Mouse (Mus musculus): ENCODE data around the gene Slc4a11. TPM values are rescaled to one million over a fixed set of nuclear protein-coding genes. Genes with fewer than 3 reads are reported as not detected.

Slc4a11 gene
- polyA plus RNA-seq, 1 experiment = 6.0 TPM

GRCm38 (mm10) chr2:130705178-130705577, 7.9 kb upstream of the Slc4a11 start:
- H3K4me1 ChIP-seq (ENCODE audit: control insufficient read depth, insufficient read depth, insufficient read length, low read length) = no peaks in the 10 kb centered on the region
- peaks cover 6% of the 10 kb centered on the region for H3K36me3 ChIP-seq (ENCODE audit: control insufficient read depth, insufficient read depth, low read length)
- 73% methylated on average over 6 of the region's 6 CpGs for WGBS
- H3K27ac ChIP-seq (ENCODE audit: insufficient read depth, low read depth, low read length) = no peak overlapping the region
- H3K4me3 ChIP-seq (ENCODE audit: low read depth, low read length) = no peak overlapping the region
- no peaks in the 10 kb centered on the region for H3K27me3 ChIP-seq (ENCODE audit: control insufficient read depth, insufficient read depth, low read length)
- TF ChIP-seq CTCF (IDR thresholded peaks at IDR 0.05; ENCODE audit: extremely low read depth, insufficient read length, insufficient replicate concordance, low read depth, low read length) = no peak
- TF ChIP-seq POLR2A (IDR thresholded peaks at IDR 0.05; ENCODE audit: low read depth, low read length) = no peak

DNA sequence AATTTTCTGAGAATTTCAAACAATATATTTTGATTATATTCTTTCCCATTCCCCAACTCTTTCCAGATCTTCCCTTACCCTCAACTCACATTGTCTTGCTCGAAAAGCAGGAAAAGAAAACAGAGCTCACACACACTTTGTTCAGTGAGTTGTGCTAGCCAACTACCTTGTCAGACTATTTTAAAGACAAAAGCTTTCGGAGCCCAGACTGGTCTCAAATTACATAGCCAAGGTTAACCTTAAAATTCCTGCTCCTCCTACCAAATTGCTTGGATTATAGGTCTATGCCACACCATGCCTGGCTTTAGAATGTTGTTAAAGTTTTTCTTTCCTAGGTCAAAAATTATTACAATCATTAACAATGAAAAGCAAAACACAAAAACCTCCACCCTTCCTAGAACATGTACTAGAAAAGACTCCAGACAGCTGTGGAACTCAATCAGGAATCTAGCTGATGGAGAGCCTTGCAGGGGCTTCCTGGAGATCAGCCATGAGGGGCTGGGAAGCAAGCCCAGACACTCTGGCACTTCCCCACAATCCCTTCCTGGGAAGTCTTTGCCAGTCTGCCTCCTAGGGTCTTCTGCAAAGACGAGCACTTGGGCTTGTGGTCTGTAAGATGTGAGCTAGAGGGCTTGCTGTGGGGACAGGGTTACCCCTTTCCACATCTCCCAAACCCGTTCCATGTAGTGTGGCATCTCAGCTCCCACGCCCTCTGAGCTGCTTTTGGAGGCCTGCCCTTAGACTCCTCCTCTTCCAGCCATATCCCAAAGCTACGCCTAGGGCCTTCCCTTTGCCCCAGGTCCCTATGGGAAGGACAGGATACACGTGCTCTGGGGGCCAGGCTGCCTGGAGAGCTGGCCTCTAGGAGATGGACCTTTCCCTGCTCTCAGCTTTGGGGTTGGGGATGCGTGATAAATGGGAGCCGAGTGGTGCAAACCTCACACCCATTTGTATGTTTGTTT, 7.0 kb upstream of the Slc4a11 start:
- no peaks in the 10 kb centered on the region for H3K4me1 ChIP-seq (ENCODE audit: control insufficient read depth, insufficient read depth, insufficient read length, low read length)
- peaks cover 1% of the 10 kb centered on the region; the same call in 1 of the 2 replicates for H3K27me3 ChIP-seq (ENCODE audit: control insufficient read depth, insufficient read depth, low read length)
- 59% methylated on average over 9 of the region's 9 CpGs for WGBS
- TF ChIP-seq POLR2A (IDR thresholded peaks at IDR 0.05; ENCODE audit: low read depth, low read length) (no peak), CTCF (IDR thresholded peaks at IDR 0.05; ENCODE audit: extremely low read depth, insufficient read length, insufficient replicate concordance, low read depth, low read length) (no peak)
- no peak overlapping the region for H3K4me3 ChIP-seq (ENCODE audit: low read depth, low read length)
- peaks cover 5% of the 10 kb centered on the region for H3K36me3 ChIP-seq (ENCODE audit: control insufficient read depth, insufficient read depth, low read length)
- H3K27ac ChIP-seq (ENCODE audit: insufficient read depth, low read depth, low read length) = no peak overlapping the region

DNA sequence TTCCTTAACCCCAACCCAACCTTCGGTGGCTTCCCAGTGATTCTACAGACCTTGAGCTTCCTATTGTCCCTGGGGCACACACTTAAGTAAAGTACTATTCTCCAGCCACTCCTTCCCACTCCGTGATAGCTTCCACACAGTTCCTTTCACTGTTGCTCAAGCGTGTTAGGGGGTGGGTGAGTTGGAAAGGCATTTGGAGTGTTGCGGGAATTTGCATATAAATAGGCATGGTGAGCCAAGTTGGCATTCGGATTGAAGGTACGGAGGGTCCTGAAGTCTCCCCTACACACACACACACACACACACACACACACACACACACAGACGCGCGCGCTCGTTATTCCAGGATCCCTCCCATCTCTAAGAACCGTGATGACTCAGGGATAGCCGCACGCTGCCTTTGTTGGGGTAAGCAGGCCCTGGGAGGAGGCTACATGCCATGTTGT, 525 bp upstream of the Slc4a11 start:
- Histone ChIP-seq H3K27ac (ENCODE audit: insufficient read depth, low read depth, low read length) (no peak overlapping the region), H3K27me3 (ENCODE audit: control insufficient read depth, insufficient read depth, low read length) (peaks cover 27% of the 10 kb centered on the region), H3K36me3 (ENCODE audit: control insufficient read depth, insufficient read depth, low read length) (no peaks in the 10 kb centered on the region), H3K4me1 (ENCODE audit: control insufficient read depth, insufficient read depth, insufficient read length, low read length) (peaks cover 8% of the 10 kb centered on the region), H3K4me3 (ENCODE audit: low read depth, low read length) (peak overlapping the region; percentile 63)
- no peak for TF ChIP-seq CTCF (IDR thresholded peaks at IDR 0.05; ENCODE audit: extremely low read depth, insufficient read length, insufficient replicate concordance, low read depth, low read length)
- TF ChIP-seq POLR2A (IDR thresholded peaks at IDR 0.05; ENCODE audit: low read depth, low read length) = no peak
- 14% methylated on average over 14 of the region's 14 CpGs for WGBS

DNA sequence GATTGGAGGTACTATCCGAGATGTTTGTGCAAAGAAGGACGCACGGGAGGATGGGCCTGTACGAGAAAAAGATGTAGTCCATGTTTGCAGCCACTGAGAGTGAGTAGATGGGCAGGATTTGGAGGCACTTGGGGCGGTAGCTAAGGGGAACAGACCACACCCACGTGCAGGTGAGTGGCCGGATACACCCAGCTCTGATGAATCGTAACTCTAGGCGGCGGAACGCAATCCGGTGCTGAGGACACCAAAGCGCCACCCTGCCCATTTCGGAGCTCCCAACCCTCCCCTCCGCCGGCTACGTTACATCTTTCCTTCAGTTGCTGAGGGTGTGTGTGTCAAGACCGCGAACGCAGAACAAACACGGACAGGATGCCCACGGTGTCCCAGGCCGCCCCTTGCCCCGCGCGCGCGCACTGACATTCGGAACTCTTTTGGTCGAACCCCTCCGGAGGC, 593 bp downstream of the Slc4a11 start:
- Histone ChIP-seq H3K4me1 (ENCODE audit: control insufficient read depth, insufficient read depth, insufficient read length, low read length) (peaks cover 8% of the 10 kb centered on the region), H3K36me3 (ENCODE audit: control insufficient read depth, insufficient read depth, low read length) (no peaks in the 10 kb centered on the region), H3K27ac (ENCODE audit: insufficient read depth, low read depth, low read length) (no peak overlapping the region), H3K4me3 (ENCODE audit: low read depth, low read length) (peak overlapping the region; percentile 63), H3K27me3 (ENCODE audit: control insufficient read depth, insufficient read depth, low read length) (peaks cover 27% of the 10 kb centered on the region)
- WGBS = 1% methylated on average over 31 of the region's 31 CpGs
- no peak for TF ChIP-seq CTCF (IDR thresholded peaks at IDR 0.05; ENCODE audit: extremely low read depth, insufficient read length, insufficient replicate concordance, low read depth, low read length)
- TF ChIP-seq POLR2A (IDR thresholded peaks at IDR 0.05; ENCODE audit: low read depth, low read length) = no peak

DNA sequence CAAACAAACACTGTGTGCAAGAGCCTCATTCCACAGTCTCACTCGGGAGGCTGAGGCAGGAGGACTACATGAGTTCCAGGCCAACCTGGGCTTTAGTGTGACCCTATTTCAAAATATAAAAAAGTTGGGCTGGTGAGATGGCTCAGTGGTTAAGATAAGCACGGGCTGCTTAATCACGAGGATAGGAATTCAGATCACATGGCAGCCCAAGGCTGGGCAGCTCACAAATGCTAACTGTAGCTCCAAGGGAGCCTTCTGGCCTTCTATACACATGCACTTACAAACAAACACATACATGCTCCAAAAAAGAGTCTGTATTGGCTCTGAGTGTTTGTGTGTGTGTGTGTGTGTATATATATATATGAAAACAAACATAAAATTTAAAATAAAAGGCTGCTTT, 3.8 kb downstream of the Slc4a11 start:
- no peaks in the 10 kb centered on the region for H3K36me3 ChIP-seq (ENCODE audit: control insufficient read depth, insufficient read depth, low read length)
- WGBS = 43% methylated on average over 3 of the region's 3 CpGs
- H3K27me3 ChIP-seq (ENCODE audit: control insufficient read depth, insufficient read depth, low read length) = peaks cover 18% of the 10 kb centered on the region
- no peak overlapping the region for H3K4me3 ChIP-seq (ENCODE audit: low read depth, low read length)
- no peak for TF ChIP-seq CTCF (IDR thresholded peaks at IDR 0.05; ENCODE audit: extremely low read depth, insufficient read length, insufficient replicate concordance, low read depth, low read length)
- TF ChIP-seq POLR2A (IDR thresholded peaks at IDR 0.05; ENCODE audit: low read depth, low read length) = no peak
- H3K4me1 ChIP-seq (ENCODE audit: control insufficient read depth, insufficient read depth, insufficient read length, low read length) = peaks cover 8% of the 10 kb centered on the region
- no peak overlapping the region for H3K27ac ChIP-seq (ENCODE audit: insufficient read depth, low read depth, low read length)

DNA sequence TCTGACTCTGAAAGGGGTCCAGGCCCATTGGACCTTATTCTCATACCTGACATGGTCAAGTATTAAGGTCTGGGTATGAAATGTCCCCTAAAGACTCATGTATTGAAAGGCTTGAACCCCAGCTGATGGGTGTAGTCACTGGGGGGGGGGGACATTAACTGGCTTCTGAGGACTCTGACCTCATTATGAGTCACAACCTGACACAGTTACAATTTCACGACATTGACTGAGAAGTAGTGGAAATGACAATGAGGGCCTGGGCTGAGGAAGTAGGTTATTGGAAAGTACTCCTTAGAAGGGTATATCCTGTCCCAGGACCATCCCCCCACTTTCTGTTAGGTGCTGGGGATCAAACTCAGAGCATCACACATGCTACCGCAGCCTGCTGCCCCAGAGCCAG, 8.3 kb downstream of the Slc4a11 start:
- Histone ChIP-seq H3K4me1 (ENCODE audit: control insufficient read depth, insufficient read depth, insufficient read length, low read length) (no peaks in the 10 kb centered on the region), H3K27ac (ENCODE audit: insufficient read depth, low read depth, low read length) (no peak overlapping the region), H3K27me3 (ENCODE audit: control insufficient read depth, insufficient read depth, low read length) (no peaks in the 10 kb centered on the region), H3K4me3 (ENCODE audit: low read depth, low read length) (no peak overlapping the region), H3K36me3 (ENCODE audit: control insufficient read depth, insufficient read depth, low read length) (peaks cover 1% of the 10 kb centered on the region; the same call in 1 of the 2 replicates)
- 45% methylated on average over 2 of the region's 2 CpGs for WGBS
- TF ChIP-seq CTCF (IDR thresholded peaks at IDR 0.05; ENCODE audit: extremely low read depth, insufficient read length, insufficient replicate concordance, low read depth, low read length) (no peak), POLR2A (IDR thresholded peaks at IDR 0.05; ENCODE audit: low read depth, low read length) (no peak)

DNA sequence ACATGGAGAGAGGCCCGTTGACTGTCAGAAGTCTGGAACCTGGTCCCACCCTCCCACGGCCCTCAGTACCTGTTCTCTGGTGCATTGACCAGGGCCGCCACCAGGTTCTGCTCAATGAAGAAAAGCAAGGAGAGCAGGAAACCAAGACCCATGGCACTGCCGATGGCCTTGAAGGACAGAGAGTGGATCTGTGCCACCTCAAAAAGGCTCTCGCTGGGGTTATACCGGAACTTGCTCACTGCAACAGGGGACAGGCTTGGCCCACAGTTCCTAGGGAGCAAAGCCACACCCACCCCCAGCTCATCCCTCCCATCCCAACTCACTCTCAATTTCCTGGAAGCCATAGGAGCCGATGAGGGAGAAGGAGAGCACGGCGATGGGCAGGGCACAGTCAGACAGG, 11.9 kb downstream of the Slc4a11 start:
- WGBS = 86% methylated on average over 9 of the region's 9 CpGs
- TF ChIP-seq POLR2A (IDR thresholded peaks at IDR 0.05; ENCODE audit: low read depth, low read length) = no peak
- Histone ChIP-seq H3K27me3 (ENCODE audit: control insufficient read depth, insufficient read depth, low read length) (no peaks in the 10 kb centered on the region), H3K4me3 (ENCODE audit: low read depth, low read length) (no peak overlapping the region), H3K36me3 (ENCODE audit: control insufficient read depth, insufficient read depth, low read length) (peaks cover 10% of the 10 kb centered on the region; the same call in 1 of the 2 replicates), H3K27ac (ENCODE audit: insufficient read depth, low read depth, low read length) (no peak overlapping the region), H3K4me1 (ENCODE audit: control insufficient read depth, insufficient read depth, insufficient read length, low read length) (no peaks in the 10 kb centered on the region)

Data from small intestine, adult 2 months (tissue).